Mouse (Mus musculus): ENCODE measurements around the gene Erlin1.

GRCm38 (mm10) chr19:44045847-44046246, 23.7 kb downstream of the Erlin1 start:
- TF ChIP-seq CTCF (IDR thresholded peaks at IDR 0.05; ENCODE audit: control insufficient read depth, insufficient read depth, insufficient read length) (no peak), CEBPB (IDR thresholded peaks at IDR 0.05; ENCODE audit: low read depth) (no peak), FOSL1 (IDR thresholded peaks at IDR 0.05; ENCODE audit: insufficient read depth, low read length, poor library complexity, severe bottlenecking) (no peak), MYOD1 (IDR thresholded peaks at IDR 0.05; ENCODE audit: control insufficient read depth, insufficient read length, low read depth) (no peak), MYOG (IDR thresholded peaks at IDR 0.05; ENCODE audit: control insufficient read depth, extremely low read depth, insufficient read length) (no peak)
